Mouse (Mus musculus): ENCODE measurements at regions not wholly inside any gene's neighbourhood (a gene's known extent, or its start where the extent isn't known, plus 50 kb on each side); places are given as distances from the start of the nearest gene placed in this dataset.

GRCm38 (mm10) chr15:71375775-71376174 lies 2458.6 kb upstream of the Gm6569 start:
- Histone ChIP-seq H3K27me3 (ENCODE audit: control insufficient read depth, insufficient read depth, low read length) (no peaks in the 10 kb centered on the region), H3K36me3 (ENCODE audit: control insufficient read depth, insufficient read depth, low read length) (no peaks in the 10 kb centered on the region), H3K9ac (ENCODE audit: low read length) (no peak overlapping the region), H3K4me1 (ENCODE audit: control insufficient read depth in 2 of 2, insufficient read depth in 2 of 2, low read length in 2 of 2) (no peaks in the 10 kb centered on the region), H3K9me3 (ENCODE audit: control insufficient read depth, low read length) (no peaks in the 10 kb centered on the region), H3K4me3 (ENCODE audit: control insufficient read depth in 1 of 2, insufficient read depth in 1 of 2, low read depth in 1 of 2, low read length in 2 of 2) (no peak overlapping the region), H3K27ac (replicated peaks in 1 of 2; ENCODE audit: control insufficient read depth in 1 of 2, insufficient read depth in 1 of 2, low read depth in 2 of 2, low read length in 2 of 2) (no peak overlapping the region), H3K4me2 (ENCODE audit: low read length) (no peak overlapping the region)
- ATAC-seq (ENCODE audit: insufficient number of reproducible peaks, insufficient read depth, low FRiP score, low read depth): no peak
- 30% methylated on average over 3 of the region's 3 CpGs for WGBS
